Mouse (Mus musculus) mesoderm, embryonic 11.5 days (tissue): ENCODE measurements at regions not wholly inside any gene's neighbourhood (a gene's known extent, or its start where the extent isn't known, plus 50 kb on each side); places are given as distances from the start of the nearest gene placed in this dataset.

ENCODE experiments used
- DNase-seq: peaks from one replicate; pipeline ENCODE4 v3.0.0-alpha.2; 2012; ENCODE audit warnings: low read depth, low spot score

DNA sequence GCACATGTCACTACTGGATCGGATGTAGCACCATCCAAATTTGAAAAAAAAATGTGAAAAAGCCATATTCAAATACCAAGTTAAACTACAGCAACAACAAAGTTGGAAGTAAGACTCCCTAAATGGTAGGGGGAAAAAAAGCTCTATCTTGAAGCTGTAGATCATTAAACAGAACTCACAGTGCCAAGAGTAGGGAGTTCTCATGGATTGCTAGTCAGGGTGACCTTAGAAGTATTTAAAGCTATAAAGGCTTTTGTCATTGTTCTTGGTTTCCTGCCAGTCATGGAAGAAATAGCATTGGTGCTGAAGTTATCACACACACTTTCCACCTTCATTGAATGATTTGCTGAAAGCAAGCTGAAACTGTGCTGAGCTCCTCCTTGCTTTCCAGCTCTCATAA, 1122.1 kb downstream of the Adgrl3 start:
- no peak for DNase-seq
